Mouse (Mus musculus) testis, adult 2 months (tissue): ENCODE measurements around the gene Srd5a1. TPM values are rescaled to one million over a fixed set of nuclear protein-coding genes. Genes with fewer than 3 reads are reported as not detected.
A peak's percentile ranks its signal among the peaks of the same experiment; 100 is the strongest.

ENCODE experiments used
- H3K27ac ChIP-seq: fragments of 200-500 bp; 2 replicates; pipeline ENCODE4 v1.5.1; 2012; ENCODE audit warnings: low read depth, low read length; ENCODE audit not compliant: control insufficient read depth, insufficient read depth
- H3K27me3 ChIP-seq: fragments of 200-500 bp; 2 replicates; pipeline ENCODE4 v1.6.1; 2012; ENCODE audit warnings: mild to moderate bottlenecking, low read length, moderate library complexity; ENCODE audit not compliant: control insufficient read depth, insufficient read depth
- H3K36me3 ChIP-seq: fragments of 200-500 bp; 2 replicates; pipeline ENCODE4 v1.6.1; 2012; ENCODE audit warnings: mild to moderate bottlenecking, low read length; ENCODE audit not compliant: control insufficient read depth, insufficient read depth
- H3K4me1 ChIP-seq: fragments of 200-500 bp; 2 replicates; pipeline ENCODE4 v1.6.1; 2012; ENCODE audit warnings: low read length; ENCODE audit not compliant: control insufficient read depth, insufficient read depth
- H3K4me3 ChIP-seq: fragments of 200-500 bp; 2 replicates; pipeline ENCODE4 v1.5.1; 2012; ENCODE audit warnings: low read depth, mild to moderate bottlenecking, low read length, moderate library complexity, mixed read lengths; ENCODE audit not compliant: control insufficient read depth
- CTCF ChIP-seq: fragments of 200-500 bp; IDR thresholded peaks from 2 replicates; pipeline ENCODE4 v1.5.1; 2012; ENCODE audit warnings: low read depth, mild to moderate bottlenecking, inconsistent platforms, low read length, moderate library complexity; ENCODE audit not compliant: control insufficient read depth, insufficient read depth, insufficient replicate concordance
- POLR2A ChIP-seq: fragments of 200-500 bp; IDR thresholded peaks from 2 replicates; pipeline ENCODE4 v1.6.1; 2012; ENCODE audit warnings: low read depth, mild to moderate bottlenecking, inconsistent platforms, low read length, moderate library complexity; ENCODE audit not compliant: control insufficient read depth
- polyA plus RNA-seq: library from polyadenylated mRNA; depleted of rRNA; stranded (reverse); fragments of >200 nt; gene quantifications from 2 replicates; pipeline ENCODE4 v1.2.3, GENCODE M21; 2012

Gene Srd5a1
- polyA plus RNA-seq, 1 experiment, result 4.6 TPM

DNA sequence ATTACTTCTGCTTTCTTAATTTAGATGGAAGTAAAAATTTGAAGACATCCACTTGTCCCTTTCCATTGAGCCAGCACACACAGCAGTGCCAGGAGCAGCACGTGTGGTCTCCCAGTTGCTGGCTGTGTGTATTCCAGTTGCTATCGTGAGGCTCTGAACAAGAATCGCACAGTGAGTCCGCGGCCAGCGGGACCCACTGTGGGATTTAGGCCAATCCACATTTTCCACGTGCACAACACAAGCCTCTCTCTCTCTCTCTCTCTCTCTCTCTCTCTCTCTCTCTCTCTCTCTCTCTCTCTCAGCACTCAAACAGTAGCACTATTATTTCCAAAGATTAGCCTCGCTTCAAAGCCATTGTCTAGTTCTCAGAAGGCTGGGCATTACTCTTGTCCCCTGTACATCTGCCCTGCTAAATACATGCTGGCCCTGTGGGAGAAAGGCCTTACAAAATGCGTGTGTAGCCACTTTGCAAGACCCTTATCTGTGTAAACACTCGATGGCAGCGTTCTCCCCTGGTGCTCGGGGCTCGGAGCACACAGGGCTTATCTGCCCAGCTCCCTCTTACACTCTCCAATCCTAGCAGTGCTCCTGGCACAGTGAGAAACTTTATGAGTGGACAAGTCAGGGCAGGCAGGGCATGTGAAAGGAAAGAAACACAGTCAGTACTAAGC is 51.8 kb downstream of the Srd5a1 start:
- Histone ChIP-seq H3K36me3 (no peaks in the 10 kb centered on the region), H3K27me3 (no peaks in the 10 kb centered on the region), H3K4me3 (no peak overlapping the region), H3K27ac (no peak overlapping the region), H3K4me1 (peaks cover 5% of the 10 kb centered on the region)
- TF ChIP-seq POLR2A, result no peak
- no peak for TF ChIP-seq CTCF

GRCm38 (mm10) chr13:69558098-69558660 is 53.1 kb downstream of the Srd5a1 start:
- H3K27ac ChIP-seq, result no peak overlapping the region
- H3K4me3 ChIP-seq, result no peak overlapping the region
- H3K27me3 ChIP-seq, result no peaks in the 10 kb centered on the region
- no peak for TF ChIP-seq POLR2A
- TF ChIP-seq CTCF, result no peak
- peaks cover 8% of the 10 kb centered on the region for H3K4me1 ChIP-seq
- no peaks in the 10 kb centered on the region for H3K36me3 ChIP-seq

- TF ChIP-seq CTCF (no peak), POLR2A (no peak)
- H3K4me3 ChIP-seq, result no peak overlapping the region
- peaks cover 8% of the 10 kb centered on the region for H3K4me1 ChIP-seq
- H3K27ac ChIP-seq, result no peak overlapping the region
- no peaks in the 10 kb centered on the region for H3K36me3 ChIP-seq
- no peaks in the 10 kb centered on the region for H3K27me3 ChIP-seq
These were observed 54.5 kb downstream of the Srd5a1 start for GRCm38 (mm10) chr13:69556728-69557127.

DNA sequence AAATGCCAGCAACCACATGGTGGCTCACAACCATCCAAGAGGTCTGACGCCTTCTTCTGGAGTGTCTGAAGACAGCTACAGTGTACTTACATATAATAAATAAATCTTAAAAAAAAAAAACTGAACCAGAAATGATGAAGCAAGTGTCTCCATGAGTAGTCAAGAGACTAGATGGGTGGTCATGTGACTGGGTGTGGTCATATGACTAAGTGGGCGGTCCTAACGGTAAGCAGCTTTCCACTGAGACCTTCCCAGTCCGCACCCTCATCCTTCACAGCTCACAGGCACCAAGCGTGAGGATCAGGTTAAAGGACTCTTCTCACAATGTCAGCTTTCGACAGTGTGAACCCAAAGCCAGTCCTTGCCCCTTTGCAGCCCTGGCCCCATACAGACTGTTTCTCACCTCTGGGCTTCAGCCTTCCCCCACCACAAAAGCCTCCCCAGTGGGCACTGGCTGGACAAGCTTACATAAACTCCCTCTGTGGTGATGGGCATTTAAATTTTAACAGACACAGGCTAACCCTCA is 55.2 kb downstream of the Srd5a1 start:
- no peak overlapping the region for H3K4me3 ChIP-seq
- no peak overlapping the region for H3K27ac ChIP-seq
- no peaks in the 10 kb centered on the region for H3K36me3 ChIP-seq
- TF ChIP-seq CTCF, result no peak
- TF ChIP-seq POLR2A, result no peak
- no peaks in the 10 kb centered on the region for H3K27me3 ChIP-seq
- peaks cover 8% of the 10 kb centered on the region for H3K4me1 ChIP-seq

DNA sequence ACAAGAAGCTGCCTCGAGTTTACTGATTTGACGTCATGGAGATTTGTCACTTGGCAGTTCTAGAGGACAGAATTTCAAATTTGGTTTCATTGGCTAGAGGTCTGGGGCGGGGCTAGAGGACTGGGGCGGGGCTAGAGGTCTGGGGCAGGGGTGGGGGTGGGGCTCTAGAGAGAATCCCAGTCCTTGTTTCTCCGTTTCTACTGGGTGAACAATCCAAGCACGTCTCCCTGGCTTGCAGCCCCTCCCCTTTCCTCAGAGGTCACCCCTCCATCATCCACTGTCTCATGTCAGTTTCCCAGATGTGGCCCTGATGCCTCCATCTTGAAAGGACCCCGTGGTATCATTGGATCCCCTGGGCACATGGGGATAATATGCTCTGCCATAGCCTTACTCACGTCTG is 56.2 kb downstream of the Srd5a1 start:
- Histone ChIP-seq H3K27me3 (no peaks in the 10 kb centered on the region), H3K4me1 (peaks cover 8% of the 10 kb centered on the region), H3K4me3 (no peak overlapping the region), H3K27ac (no peak overlapping the region), H3K36me3 (no peaks in the 10 kb centered on the region)
- no peak for TF ChIP-seq CTCF
- TF ChIP-seq POLR2A, result no peak

DNA sequence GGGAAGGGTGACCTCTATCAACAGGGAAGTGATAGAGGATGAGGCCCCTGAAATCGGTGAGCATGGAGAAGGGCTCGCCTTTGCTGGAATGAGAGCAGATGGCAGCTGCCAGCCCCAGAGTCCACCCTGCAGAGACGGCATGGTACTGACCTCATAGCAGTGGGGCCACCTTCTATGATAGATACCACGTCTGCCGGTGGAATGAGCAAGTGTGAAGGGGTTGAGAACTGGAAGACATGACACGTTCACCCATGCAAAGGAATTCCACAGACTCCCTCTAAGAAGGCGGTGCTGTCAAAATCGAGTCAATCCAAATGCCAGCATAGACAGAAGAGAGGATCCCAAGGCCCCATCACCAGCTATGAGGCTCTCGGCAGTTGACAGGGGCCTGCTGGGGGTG is 57.0 kb downstream of the Srd5a1 start:
- Histone ChIP-seq H3K4me3 (no peak overlapping the region), H3K4me1 (peaks cover 8% of the 10 kb centered on the region), H3K27ac (no peak overlapping the region), H3K27me3 (no peaks in the 10 kb centered on the region), H3K36me3 (no peaks in the 10 kb centered on the region)
- TF ChIP-seq POLR2A, result no peak
- no peak for TF ChIP-seq CTCF

DNA sequence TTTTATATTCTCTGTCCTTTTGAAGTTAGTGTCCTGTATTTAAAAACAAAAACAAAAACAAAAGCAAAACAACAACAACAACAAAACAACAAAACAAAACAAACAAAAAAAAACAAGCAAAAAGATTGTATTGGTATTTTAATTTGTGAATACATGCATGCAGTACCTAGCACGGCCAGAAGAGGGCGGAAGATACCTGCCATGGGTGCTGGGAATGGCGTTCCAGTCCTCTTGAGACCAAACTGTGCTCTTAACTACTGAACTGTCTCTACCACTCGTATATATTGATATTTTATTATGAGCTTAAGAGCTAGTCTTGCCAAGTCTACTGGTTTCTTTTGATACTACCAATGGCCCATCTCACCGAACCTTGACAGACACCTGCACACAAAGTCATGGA is 58.2 kb downstream of the Srd5a1 start:
- TF ChIP-seq CTCF (peak; percentile 87; the same call in 1 of the 2 replicates), POLR2A (no peak)
- peaks cover 8% of the 10 kb centered on the region for H3K4me1 ChIP-seq
- no peak overlapping the region for H3K27ac ChIP-seq
- H3K27me3 ChIP-seq, result no peaks in the 10 kb centered on the region
- no peak overlapping the region for H3K4me3 ChIP-seq
- no peaks in the 10 kb centered on the region for H3K36me3 ChIP-seq

GRCm38 (mm10) chr13:69550831-69551230 is 60.4 kb downstream of the Srd5a1 start:
- H3K4me1 ChIP-seq, result peaks cover 8% of the 10 kb centered on the region
- no peak overlapping the region for H3K27ac ChIP-seq
- TF ChIP-seq POLR2A (no peak), CTCF (no peak)
- no peaks in the 10 kb centered on the region for H3K36me3 ChIP-seq
- no peak overlapping the region for H3K4me3 ChIP-seq
- no peaks in the 10 kb centered on the region for H3K27me3 ChIP-seq
